Mouse (Mus musculus): ENCODE measurements around the gene Uqcrc2.

GRCm38 (mm10) chr7:120620075-120620771, 14.8 kb upstream of the Uqcrc2 start:
- TF ChIP-seq POLR2A (IDR thresholded peaks at IDR 0.05; ENCODE audit: control insufficient read depth, extremely low read depth, insufficient read depth, low read length, poor library complexity) (no peak), CTCF (IDR thresholded peaks at IDR 0.05; ENCODE audit: borderline replicate concordance, control insufficient read depth, extremely low read depth, insufficient read depth, low read length, poor library complexity) (no peak)
